Mouse (Mus musculus) brown adipose tissue, adult 24 weeks (tissue): ENCODE measurements around the gene Slc16a12. TPM values are rescaled to one million over a fixed set of nuclear protein-coding genes. Genes with fewer than 3 reads are reported as not detected.

ENCODE experiments used
- H3K27ac ChIP-seq: fragments of 200-500 bp; replicated peaks from 2 replicates; pipeline ENCODE4 v1.5.1; 2012; ENCODE audit warnings: low read depth, mild to moderate bottlenecking, low read length
- H3K4me1 ChIP-seq: fragments of 200-500 bp; 2 replicates; pipeline ENCODE4 v1.6.1; 2012; ENCODE audit warnings: low read length, mixed read lengths; ENCODE audit not compliant: control insufficient read depth, insufficient read depth, insufficient read length
- H3K4me3 ChIP-seq: fragments of 200-500 bp; 2 replicates; pipeline ENCODE4 v1.5.1; 2012; ENCODE audit warnings: low read depth, mild to moderate bottlenecking, low read length, moderate library complexity; ENCODE audit not compliant: insufficient read depth
- polyA plus RNA-seq: library from polyadenylated mRNA; stranded (reverse); fragments of >200 nt; gene quantifications from 2 replicates; pipeline ENCODE4 v1.2.4, GENCODE M21; 2012; ENCODE audit not compliant: missing spikeins, insufficient read depth, insufficient read length

The Slc16a12 gene
- polyA plus RNA-seq, 1 experiment: 0.99 TPM

- no peak overlapping the region for H3K4me3 ChIP-seq
- no peaks in the 10 kb centered on the region for H3K4me1 ChIP-seq
- H3K27ac ChIP-seq: no peak overlapping the region
Measured at GRCm38 (mm10) chr19:34623781-34624180, 123.3 kb downstream of the Slc16a12 start.

GRCm38 (mm10) chr19:34620871-34621270 is 126.2 kb downstream of the Slc16a12 start:
- no peak overlapping the region for H3K27ac ChIP-seq
- no peak overlapping the region for H3K4me3 ChIP-seq
- H3K4me1 ChIP-seq: no peaks in the 10 kb centered on the region

Other genes with a start within 250 kb of the Slc16a12 start
- 84.3 and 109 TPM in 2 replicates for gene Lipa, start 219.8 kb downstream of the Slc16a12 start, polyA plus RNA-seq
- 2.2 and 2.8 TPM in 2 replicates for gene Ifit2, start 196.6 kb downstream of the Slc16a12 start, polyA plus RNA-seq
- gene Ifit3, start 163.8 kb downstream of the Slc16a12 start, polyA plus RNA-seq: 4.3 and 8.5 TPM in 2 replicates
- gene Ifit1bl1, start 145.3 kb downstream of the Slc16a12 start, polyA plus RNA-seq: 0.48 TPM in 1 of 2 replicates, not detected in the other
- gene Ifit3b, start 139.3 kb downstream of the Slc16a12 start, polyA plus RNA-seq: 0.75 and 2.1 TPM in 2 replicates
- gene Ifit1bl2, start 106.5 kb downstream of the Slc16a12 start, polyA plus RNA-seq: 0.44 TPM in 1 of 2 replicates, not detected in the other
- 2.0 and 3.1 TPM in 2 replicates for gene Ifit1, start 106.4 kb downstream of the Slc16a12 start, polyA plus RNA-seq
- gene Pank1, start 132.2 kb upstream of the Slc16a12 start, polyA plus RNA-seq: 200 and 231 TPM in 2 replicates
- 0.95 TPM in 1 of 2 replicates, not detected in the other for gene Kif20b, start 175.1 kb upstream of the Slc16a12 start, polyA plus RNA-seq